Mouse (Mus musculus): Measurements from ENCODE around the gene Erc1. TPM values are rescaled to one million over a fixed set of nuclear protein-coding genes. Genes with fewer than 3 reads are reported as not detected.
A peak's percentile ranks its signal among the peaks of the same experiment; 100 is the strongest.

Gene Erc1
- polyA plus RNA-seq, 1 experiment from 2014 or later: 19.0 TPM

DNA sequence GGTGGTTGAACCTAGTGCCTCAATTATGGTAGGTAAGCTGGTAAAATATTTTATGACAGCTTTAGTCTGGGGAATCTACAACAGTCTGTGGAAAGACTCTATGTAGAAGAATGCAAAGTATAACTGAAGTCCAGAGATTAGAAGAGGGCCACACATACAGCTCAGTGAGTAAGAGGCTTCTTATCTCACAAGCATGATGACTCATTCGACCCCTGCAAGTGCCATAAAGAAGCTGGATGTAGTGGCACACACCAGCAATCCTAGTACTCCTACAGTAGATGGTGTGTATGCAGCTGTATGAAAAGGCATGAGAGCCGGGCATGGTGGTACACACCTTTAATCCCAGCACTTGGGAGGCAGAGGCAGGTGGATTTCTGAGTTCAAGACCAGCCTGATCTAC is 205.2 kb downstream of the Erc1 start:
- WGBS: 58% methylated on average over 2 of the region's 2 CpGs
- Histone ChIP-seq H3K27me3 (replicated peaks) (no peaks in the 10 kb centered on the region), H3K9me3 (no peaks in the 10 kb centered on the region), H3K27ac (no peak overlapping the region), H3K36me3 (no peaks in the 10 kb centered on the region), H3K4me2 (no peak overlapping the region), H3K9ac (no peak overlapping the region), H3K4me1 (no peaks in the 10 kb centered on the region; the same call in 1 of the 2 replicates), H3K4me3 (replicated peaks) (no peak overlapping the region)
- 0 out of 2 replicates have a peak, but pooled peaks have one; percentile 31 for ATAC-seq (ENCODE audit: insufficient read depth, low FRiP score, low read depth)

DNA sequence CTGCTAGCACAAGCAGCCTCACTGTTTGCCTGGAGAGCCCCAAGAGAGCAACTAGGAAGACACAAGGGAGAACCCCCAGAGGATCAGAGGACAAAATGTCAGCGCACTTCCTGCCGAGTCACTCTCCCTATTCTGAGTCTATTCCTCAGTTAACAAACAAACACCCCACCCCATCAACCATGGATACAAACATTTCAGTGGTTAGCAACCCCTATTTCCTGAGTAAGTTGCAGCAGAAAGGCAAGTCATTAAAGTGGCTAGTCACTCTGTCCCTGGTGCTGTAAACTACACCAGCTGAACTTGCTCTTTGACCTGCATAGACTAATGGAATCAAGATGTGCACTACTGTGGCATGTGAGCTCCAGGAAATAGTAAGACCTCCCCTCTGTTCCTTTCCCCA is 212.3 kb downstream of the Erc1 start:
- H3K4me2 ChIP-seq: no peak overlapping the region
- ATAC-seq (ENCODE audit: insufficient read depth, low FRiP score, low read depth): no peak

DNA sequence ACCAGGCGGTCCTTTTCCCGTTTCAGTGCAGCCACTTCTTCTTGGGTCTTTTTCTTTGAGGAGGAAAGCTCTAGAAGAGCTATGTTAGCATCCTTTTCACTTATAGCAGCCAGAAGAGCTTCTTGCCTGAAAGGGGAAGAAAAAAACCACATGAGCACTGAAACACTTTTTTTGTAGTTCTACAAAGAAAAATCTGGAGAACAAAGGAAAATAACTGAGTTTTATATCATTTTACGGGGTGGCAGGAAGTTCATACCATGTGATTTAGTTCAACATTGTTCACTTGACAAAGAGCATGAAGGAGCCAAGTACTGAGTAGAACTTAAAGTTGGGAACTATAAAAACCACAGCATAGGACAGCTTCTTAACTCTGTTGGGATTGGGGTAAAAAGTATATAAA is 217.3 kb downstream of the Erc1 start:
- Histone ChIP-seq H3K27me3 (replicated peaks) (no peaks in the 10 kb centered on the region), H3K4me3 (replicated peaks) (no peak overlapping the region), H3K36me3 (no peaks in the 10 kb centered on the region), H3K9me3 (no peaks in the 10 kb centered on the region), H3K4me1 (no peaks in the 10 kb centered on the region), H3K9ac (no peak overlapping the region), H3K4me2 (no peak overlapping the region), H3K27ac (no peak overlapping the region)
- WGBS: 75% methylated on average over 3 of the region's 3 CpGs
- ATAC-seq (ENCODE audit: insufficient read depth, low FRiP score, low read depth): no peak

More for the DNA sequence above, 212.3 kb downstream of the Erc1 start:
- 36% methylated on average over 2 of the region's 2 CpGs for WGBS
- H3K9ac ChIP-seq: no peak overlapping the region
- H3K4me3 ChIP-seq (replicated peaks): no peak overlapping the region
- no peaks in the 10 kb centered on the region for H3K4me1 ChIP-seq
- no peaks in the 10 kb centered on the region for H3K27me3 ChIP-seq (replicated peaks)
- H3K36me3 ChIP-seq: no peaks in the 10 kb centered on the region
- no peak overlapping the region for H3K27ac ChIP-seq
- no peaks in the 10 kb centered on the region for H3K9me3 ChIP-seq

DNA sequence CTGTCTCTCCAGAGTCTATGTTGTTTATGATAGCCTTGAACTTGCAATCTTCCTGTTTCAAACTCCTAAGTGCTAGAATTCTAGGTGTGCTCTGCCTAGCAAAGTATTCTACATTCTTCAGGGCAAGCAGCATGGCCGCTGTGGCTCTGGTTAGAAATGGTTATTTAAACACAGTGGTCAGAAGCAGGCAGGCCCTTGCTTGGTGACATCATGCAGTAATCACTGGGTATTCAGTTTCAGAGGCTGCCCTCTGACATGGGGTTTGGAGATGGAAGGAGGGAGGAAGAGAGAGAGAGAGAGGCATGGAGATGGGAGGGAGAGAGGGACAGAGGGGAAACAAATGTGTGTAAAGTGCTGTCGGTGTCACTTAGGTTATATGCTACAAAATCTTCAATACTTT is 246.6 kb downstream of the Erc1 start:
- 73% methylated on average over 2 of the region's 2 CpGs for WGBS
- H3K9me3 ChIP-seq: no peaks in the 10 kb centered on the region
- no peak overlapping the region for H3K4me2 ChIP-seq
- H3K4me1 ChIP-seq: no peaks in the 10 kb centered on the region
- H3K4me3 ChIP-seq (replicated peaks): no peak overlapping the region
- H3K27ac ChIP-seq: no peak overlapping the region
- no peak overlapping the region for H3K9ac ChIP-seq
- ATAC-seq (ENCODE audit: insufficient read depth, low FRiP score, low read depth): no peak
- no peaks in the 10 kb centered on the region for H3K36me3 ChIP-seq
- no peaks in the 10 kb centered on the region for H3K27me3 ChIP-seq (replicated peaks)

DNA sequence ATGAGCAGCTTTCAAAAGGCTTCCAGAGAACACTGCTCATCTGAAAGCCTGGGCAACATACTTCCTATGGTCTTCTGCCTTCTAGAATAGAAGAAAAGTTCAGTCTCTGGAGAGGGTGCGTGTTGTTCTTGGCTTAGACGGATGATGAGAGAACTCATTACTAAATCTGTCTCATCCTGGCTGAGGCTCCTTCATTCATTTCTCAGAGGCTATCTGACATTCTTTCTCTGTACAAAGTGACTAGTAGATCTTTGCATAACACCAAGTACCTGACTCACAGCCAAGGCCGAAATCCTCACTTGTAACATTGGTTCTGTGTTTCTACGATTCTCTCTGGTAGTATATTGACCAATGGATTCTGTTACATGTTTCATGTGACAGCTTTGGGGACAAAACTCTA is 252.5 kb downstream of the Erc1 start:
- Histone ChIP-seq H3K9ac (no peak overlapping the region), H3K4me3 (replicated peaks) (no peak overlapping the region), H3K27ac (no peak overlapping the region), H3K4me1 (no peaks in the 10 kb centered on the region), H3K27me3 (replicated peaks) (no peaks in the 10 kb centered on the region), H3K36me3 (no peaks in the 10 kb centered on the region), H3K4me2 (no peak overlapping the region), H3K9me3 (no peaks in the 10 kb centered on the region)
- no peak for ATAC-seq (ENCODE audit: insufficient read depth, low FRiP score, low read depth)
- 87% methylated on average over 4 of the region's 4 CpGs for WGBS

DNA sequence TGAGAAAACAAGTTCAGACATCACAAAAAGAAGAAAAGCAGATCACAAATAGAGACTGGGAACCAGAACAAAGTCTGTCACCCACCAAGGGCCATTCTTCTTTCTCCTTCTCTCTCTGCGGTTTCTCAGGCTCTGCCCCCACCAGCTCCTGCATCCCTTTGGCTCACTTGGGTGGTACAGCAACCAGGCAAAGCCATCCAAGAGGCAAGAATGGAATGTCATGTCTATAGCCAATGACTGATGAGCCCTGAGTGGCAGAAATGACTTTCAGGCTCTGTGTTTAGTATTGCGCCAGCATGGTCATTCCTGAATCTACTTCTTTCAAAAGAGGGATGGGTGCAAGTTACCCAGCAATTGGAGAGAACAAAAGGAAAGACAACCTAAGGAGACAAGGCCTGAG is 257.1 kb downstream of the Erc1 start:
- ATAC-seq (ENCODE audit: insufficient read depth, low FRiP score, low read depth): no peak
- Histone ChIP-seq H3K27me3 (replicated peaks) (no peaks in the 10 kb centered on the region), H3K9ac (no peak overlapping the region), H3K36me3 (no peaks in the 10 kb centered on the region), H3K4me2 (no peak overlapping the region), H3K4me3 (replicated peaks) (no peak overlapping the region), H3K27ac (no peak overlapping the region), H3K4me1 (no peaks in the 10 kb centered on the region; the same call in 1 of the 2 replicates), H3K9me3 (no peaks in the 10 kb centered on the region)
- WGBS: 65% methylated on average over 2 of the region's 2 CpGs

DNA sequence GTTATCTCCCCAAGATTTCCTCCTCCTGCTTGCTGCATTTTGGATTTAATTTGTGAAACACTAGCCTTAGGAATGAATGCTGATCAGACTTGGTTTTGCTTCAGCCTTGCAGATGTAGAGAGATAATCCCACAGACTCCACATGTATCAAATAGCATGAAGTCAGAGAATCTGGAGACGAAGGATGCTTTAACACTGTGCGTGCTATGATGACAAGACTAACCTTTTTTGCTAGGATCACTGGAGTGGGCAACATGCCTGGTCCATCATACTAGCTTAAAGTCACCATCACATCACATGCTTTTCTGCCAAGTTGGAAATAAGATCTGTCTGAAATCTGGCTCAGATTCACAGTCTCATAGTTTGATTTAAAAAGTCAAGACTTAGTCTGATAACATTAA is 260.1 kb downstream of the Erc1 start:
- Histone ChIP-seq H3K9ac (no peak overlapping the region), H3K27ac (no peak overlapping the region), H3K4me2 (no peak overlapping the region), H3K9me3 (no peaks in the 10 kb centered on the region), H3K27me3 (replicated peaks) (no peaks in the 10 kb centered on the region), H3K4me3 (replicated peaks) (no peak overlapping the region), H3K36me3 (no peaks in the 10 kb centered on the region), H3K4me1 (no peaks in the 10 kb centered on the region; the same call in 1 of the 2 replicates)
- WGBS: 75% methylated on average over 2 of the region's 2 CpGs
- no peak for ATAC-seq (ENCODE audit: insufficient read depth, low FRiP score, low read depth)

DNA sequence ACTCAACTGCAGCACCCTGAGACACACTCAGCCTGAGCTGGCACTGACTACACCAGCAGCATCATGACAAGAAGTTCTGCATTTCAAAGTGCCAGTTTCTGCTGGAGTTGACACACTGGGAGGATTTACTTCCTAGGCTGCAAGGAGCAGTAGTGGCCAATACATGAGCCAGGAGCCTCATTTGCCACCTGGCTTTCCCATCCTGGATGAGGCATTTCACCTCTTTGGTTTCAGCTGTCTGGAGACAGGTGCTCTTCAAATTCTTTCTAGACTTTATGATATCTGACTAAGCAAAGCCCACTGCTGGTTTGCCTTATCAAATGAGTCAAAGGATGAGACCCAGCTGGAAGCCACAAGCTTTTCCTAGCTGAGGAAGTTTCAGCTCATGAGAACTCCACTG is 260.5 kb downstream of the Erc1 start:
- no peaks in the 10 kb centered on the region; the same call in 1 of the 2 replicates for H3K4me1 ChIP-seq
- ATAC-seq (ENCODE audit: insufficient read depth, low FRiP score, low read depth): no peak
- no peak overlapping the region for H3K4me2 ChIP-seq
- no peaks in the 10 kb centered on the region for H3K9me3 ChIP-seq
- H3K36me3 ChIP-seq: no peaks in the 10 kb centered on the region
- no peak overlapping the region for H3K9ac ChIP-seq
- H3K4me3 ChIP-seq (replicated peaks): no peak overlapping the region
- no peaks in the 10 kb centered on the region for H3K27me3 ChIP-seq (replicated peaks)
- H3K27ac ChIP-seq: no peak overlapping the region

DNA sequence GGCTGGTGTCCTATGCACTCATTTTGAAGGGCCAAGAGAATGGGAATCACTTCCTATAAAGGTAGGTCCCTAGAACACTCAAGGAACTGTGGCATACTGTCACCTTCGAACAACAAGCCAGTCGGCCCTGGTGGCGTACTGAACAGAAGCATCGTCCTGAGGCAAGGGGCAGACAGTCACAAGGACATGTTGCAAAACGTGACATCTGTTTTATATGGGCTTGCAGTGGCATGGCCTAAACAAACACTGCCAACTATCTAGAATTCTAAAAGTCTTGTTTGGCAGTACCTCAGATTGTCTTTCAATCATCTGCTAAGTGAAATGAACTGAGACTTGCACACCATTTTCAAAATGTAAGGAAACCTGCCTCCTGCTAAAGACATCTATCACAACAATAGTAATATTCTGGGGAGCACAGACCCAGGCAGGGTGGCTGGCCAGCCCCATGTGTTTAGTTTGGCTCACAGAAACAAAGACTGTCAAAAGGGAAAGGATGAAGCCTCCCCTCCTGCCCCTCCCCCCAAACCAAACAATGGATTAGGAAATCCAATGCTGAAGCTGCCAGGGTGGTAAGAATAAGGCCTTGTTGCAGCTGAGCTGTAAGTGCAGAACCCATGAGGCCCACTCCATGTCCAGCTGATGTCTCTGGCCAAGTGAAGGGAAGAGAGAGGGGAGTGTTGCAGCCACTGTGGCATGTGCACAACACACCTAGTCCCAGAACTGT is 262.2 kb downstream of the Erc1 start:
- Histone ChIP-seq H3K27me3 (replicated peaks) (no peaks in the 10 kb centered on the region), H3K9ac (no peak overlapping the region), H3K4me1 (no peaks in the 10 kb centered on the region; the same call in 1 of the 2 replicates), H3K4me3 (replicated peaks) (no peak overlapping the region), H3K4me2 (no peak overlapping the region), H3K9me3 (no peaks in the 10 kb centered on the region), H3K27ac (no peak overlapping the region), H3K36me3 (no peaks in the 10 kb centered on the region)
- 60% methylated on average over 5 of the region's 5 CpGs for WGBS
- no peak for ATAC-seq (ENCODE audit: insufficient read depth, low FRiP score, low read depth)

DNA sequence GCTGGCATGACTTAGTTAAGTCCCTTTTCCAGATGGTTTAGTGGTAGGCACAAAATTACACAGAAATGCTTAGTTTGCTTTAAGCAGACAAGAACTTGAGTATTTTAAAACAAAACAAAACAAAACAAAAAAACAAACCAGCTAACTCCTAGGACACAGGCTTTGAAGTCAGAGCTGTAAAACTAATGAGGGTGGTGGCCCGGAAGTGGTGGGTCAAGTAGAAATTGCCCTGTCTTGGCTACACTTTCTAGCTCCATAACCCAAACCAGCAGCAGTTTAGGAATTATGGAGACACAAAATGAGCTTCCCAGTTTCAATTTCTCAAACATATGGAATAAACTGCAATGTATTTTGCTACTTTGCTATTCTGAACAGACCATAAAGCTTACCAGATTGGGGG is 263.9 kb downstream of the Erc1 start:
- Histone ChIP-seq H3K4me2 (no peak overlapping the region), H3K4me3 (replicated peaks) (no peak overlapping the region), H3K4me1 (no peaks in the 10 kb centered on the region; the same call in 1 of the 2 replicates), H3K36me3 (no peaks in the 10 kb centered on the region), H3K9ac (no peak overlapping the region), H3K27me3 (replicated peaks) (no peaks in the 10 kb centered on the region), H3K27ac (no peak overlapping the region), H3K9me3 (no peaks in the 10 kb centered on the region)
- 56% methylated on average over 1 of the region's 1 CpGs for WGBS
- ATAC-seq (ENCODE audit: insufficient read depth, low FRiP score, low read depth): no peak

DNA sequence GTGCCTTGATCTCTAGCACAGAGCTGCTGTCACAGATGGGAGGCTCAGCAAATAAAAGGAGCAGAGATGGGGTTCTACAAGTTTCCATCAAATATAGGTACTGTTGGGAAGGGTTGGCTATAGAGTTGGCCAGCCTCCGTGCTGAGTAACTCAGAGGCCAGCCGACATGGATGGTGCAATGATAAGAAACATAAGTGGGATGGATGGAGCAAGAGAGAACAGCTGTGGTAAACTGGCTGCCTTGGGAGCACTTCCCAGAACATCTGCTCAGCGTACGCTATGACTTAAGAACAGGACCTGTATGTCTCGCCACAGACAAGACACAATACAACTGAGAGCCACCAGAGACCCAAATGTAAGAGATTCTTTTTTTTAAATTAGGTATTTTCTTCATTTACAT is 264.8 kb downstream of the Erc1 start:
- 84% methylated on average over 5 of the region's 5 CpGs for WGBS

DNA sequence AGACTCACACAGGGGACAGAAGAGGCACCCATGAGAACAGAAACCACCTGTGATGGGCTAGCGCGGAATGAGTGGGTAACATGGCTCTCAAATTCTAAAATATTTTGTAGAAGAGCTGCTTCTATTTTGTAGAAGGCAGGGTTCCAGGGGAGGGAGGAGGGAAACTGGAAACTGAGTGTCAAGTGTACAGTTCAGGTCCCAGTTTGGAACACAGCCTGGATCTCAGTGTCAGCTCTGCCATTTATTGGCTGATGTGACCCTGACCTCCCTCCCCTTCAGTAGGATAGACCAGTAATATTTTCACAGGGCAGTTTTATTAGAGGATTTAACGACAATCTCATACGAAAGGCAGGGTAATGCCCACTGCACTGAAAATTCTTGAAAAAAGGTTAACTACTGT is 271.3 kb downstream of the Erc1 start:
- Histone ChIP-seq H3K9me3 (no peaks in the 10 kb centered on the region), H3K4me2 (no peak overlapping the region), H3K4me1 (no peaks in the 10 kb centered on the region), H3K4me3 (replicated peaks) (no peak overlapping the region), H3K36me3 (no peaks in the 10 kb centered on the region), H3K27ac (no peak overlapping the region), H3K9ac (no peak overlapping the region), H3K27me3 (replicated peaks) (no peaks in the 10 kb centered on the region)
- no peak for ATAC-seq (ENCODE audit: insufficient read depth, low FRiP score, low read depth)
- 87% methylated on average over 4 of the region's 4 CpGs for WGBS

More for the DNA sequence above, 264.8 kb downstream of the Erc1 start:
- H3K9me3 ChIP-seq: no peaks in the 10 kb centered on the region
- no peaks in the 10 kb centered on the region; the same call in 1 of the 2 replicates for H3K4me1 ChIP-seq
- H3K9ac ChIP-seq: no peak overlapping the region
- no peak overlapping the region for H3K4me2 ChIP-seq
- no peak overlapping the region for H3K4me3 ChIP-seq (replicated peaks)
- H3K27ac ChIP-seq: no peak overlapping the region
- no peaks in the 10 kb centered on the region for H3K27me3 ChIP-seq (replicated peaks)
- no peaks in the 10 kb centered on the region for H3K36me3 ChIP-seq
- ATAC-seq (ENCODE audit: insufficient read depth, low FRiP score, low read depth): no peak

DNA sequence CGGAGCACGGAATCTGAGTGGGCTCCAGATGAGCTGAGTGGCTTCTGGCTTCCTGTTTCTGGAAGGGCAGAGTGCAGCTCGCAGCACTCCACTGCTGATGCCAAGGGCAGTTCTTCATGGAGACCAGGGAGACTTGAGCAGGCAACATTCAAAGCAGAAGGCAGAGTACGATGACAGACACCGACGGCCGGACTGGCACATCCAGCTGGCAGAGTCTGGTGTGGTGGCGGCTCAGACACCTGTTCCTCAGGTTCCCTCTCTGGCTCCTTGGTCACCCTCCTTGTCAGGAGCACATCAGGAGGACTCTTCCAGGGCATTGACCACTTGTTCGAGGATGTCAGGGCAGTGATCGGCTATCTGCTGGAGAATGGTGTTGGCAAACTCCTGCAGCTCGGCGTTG is 272.6 kb downstream of the Erc1 start:
- no peaks in the 10 kb centered on the region for H3K36me3 ChIP-seq
- no peaks in the 10 kb centered on the region for H3K9me3 ChIP-seq
- 88% methylated on average over 12 of the region's 12 CpGs for WGBS
- ATAC-seq (ENCODE audit: insufficient read depth, low FRiP score, low read depth): no peak
- no peaks in the 10 kb centered on the region for H3K27me3 ChIP-seq (replicated peaks)
- H3K27ac ChIP-seq: no peak overlapping the region
- H3K9ac ChIP-seq: no peak overlapping the region
- H3K4me2 ChIP-seq: no peak overlapping the region
- H3K4me3 ChIP-seq (replicated peaks): no peak overlapping the region
- peaks cover 4% of the 10 kb centered on the region; the same call in 1 of the 2 replicates for H3K4me1 ChIP-seq
